Mouse (Mus musculus) olfactory bulb, adult 2 months (tissue): ENCODE results near the gene G3bp1. TPM values are rescaled to one million over a fixed set of nuclear protein-coding genes. Genes with fewer than 3 reads are reported as not detected.

Experiments used
- H3K27ac ChIP-seq: fragments of 200-500 bp; 2 replicates; pipeline ENCODE4 v1.5.1; 2012; ENCODE audit warnings: low read depth, low read length; ENCODE audit not compliant: insufficient read depth
- H3K4me1 ChIP-seq: fragments of 200-500 bp; 2 replicates; pipeline ENCODE4 v1.6.1; 2012; ENCODE audit warnings: low read length; ENCODE audit not compliant: control insufficient read depth, insufficient read depth
- H3K4me3 ChIP-seq: fragments of 200-500 bp; 2 replicates; pipeline ENCODE4 v1.5.1; 2012; ENCODE audit warnings: mild to moderate bottlenecking, low read depth, low read length, moderate library complexity; ENCODE audit not compliant: insufficient read depth
- CTCF ChIP-seq: fragments of 200-500 bp; IDR thresholded peaks from 2 replicates; pipeline ENCODE4 v1.5.1; 2012; ENCODE audit warnings: low read depth, mild to moderate bottlenecking, low read length, moderate library complexity; ENCODE audit not compliant: insufficient read depth
- POLR2A ChIP-seq: fragments of 200-500 bp; IDR thresholded peaks from 2 replicates; pipeline ENCODE4 v1.6.1; 2012; ENCODE audit warnings: mild to moderate bottlenecking, low read depth, low read length, moderate library complexity; ENCODE audit not compliant: insufficient read depth
- WGBS: fragments of 180-500 bp; shearing (Covaris S2); methylation state at CpG from one replicate; pipeline ENCODE4 v1.1.7; 2018; 5-methylcytosine and 5-hydroxymethylcytosine counted together
- polyA plus RNA-seq: library from polyadenylated mRNA; stranded (reverse); fragments of >200 nt; gene quantifications from 2 replicates; pipeline ENCODE4 v1.2.4, GENCODE M21; 2012; ENCODE audit warnings: low replicate concordance; ENCODE audit not compliant: missing spikeins, insufficient read depth, insufficient read length

The G3bp1 gene
- polyA plus RNA-seq, 1 experiment: 75.3 TPM

DNA sequence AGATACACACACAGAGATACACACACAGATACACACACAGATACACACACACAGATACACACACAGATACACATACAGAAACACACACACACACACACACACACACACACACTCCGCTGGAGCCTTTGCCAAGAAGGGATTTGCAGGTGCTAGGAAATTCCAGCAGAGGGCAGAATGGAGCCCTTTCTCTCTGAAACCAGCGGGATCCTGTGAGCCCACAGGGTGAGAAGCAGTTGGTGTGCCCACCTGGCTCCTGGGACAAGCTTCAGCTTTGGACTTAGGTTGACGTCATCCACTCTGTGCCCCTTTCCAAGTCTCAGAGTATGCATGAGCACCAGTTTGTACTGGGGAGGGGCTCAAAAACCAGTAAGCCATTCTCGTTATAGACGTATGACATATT, 41.9 kb downstream of the G3bp1 start:
- WGBS: 68% methylated on average over 5 of the region's 5 CpGs

DNA sequence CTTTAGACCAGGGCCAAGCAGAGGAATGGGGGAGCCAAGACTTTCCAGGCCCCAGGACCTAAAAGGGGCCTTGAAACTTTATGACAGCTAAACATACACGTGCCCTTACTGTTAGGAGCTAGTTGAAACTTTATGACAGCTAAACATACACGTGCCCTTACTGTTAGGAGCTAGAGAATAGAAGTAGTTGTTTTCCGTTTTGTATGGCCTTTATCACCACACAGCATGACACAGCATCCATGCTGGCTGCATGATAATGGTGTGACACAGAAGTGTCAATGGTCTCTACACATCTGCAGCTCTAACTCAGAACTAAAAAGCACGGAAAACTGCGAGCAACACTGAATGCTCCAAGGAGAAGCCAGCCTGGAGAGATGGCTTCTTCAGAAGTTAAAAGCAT, 48.2 kb downstream of the G3bp1 start:
- WGBS: 86% methylated on average over 5 of the region's 5 CpGs
- TF ChIP-seq POLR2A: no peak
- no peak for TF ChIP-seq CTCF
- no peaks in the 10 kb centered on the region for H3K4me1 ChIP-seq
- H3K4me3 ChIP-seq: no peak overlapping the region
- no peak overlapping the region for H3K27ac ChIP-seq

More for the DNA sequence above, 41.9 kb downstream of the G3bp1 start:
- no peak for TF ChIP-seq POLR2A
- no peak for TF ChIP-seq CTCF
- no peak overlapping the region for H3K4me3 ChIP-seq
- H3K4me1 ChIP-seq: no peaks in the 10 kb centered on the region
- no peak overlapping the region for H3K27ac ChIP-seq

DNA sequence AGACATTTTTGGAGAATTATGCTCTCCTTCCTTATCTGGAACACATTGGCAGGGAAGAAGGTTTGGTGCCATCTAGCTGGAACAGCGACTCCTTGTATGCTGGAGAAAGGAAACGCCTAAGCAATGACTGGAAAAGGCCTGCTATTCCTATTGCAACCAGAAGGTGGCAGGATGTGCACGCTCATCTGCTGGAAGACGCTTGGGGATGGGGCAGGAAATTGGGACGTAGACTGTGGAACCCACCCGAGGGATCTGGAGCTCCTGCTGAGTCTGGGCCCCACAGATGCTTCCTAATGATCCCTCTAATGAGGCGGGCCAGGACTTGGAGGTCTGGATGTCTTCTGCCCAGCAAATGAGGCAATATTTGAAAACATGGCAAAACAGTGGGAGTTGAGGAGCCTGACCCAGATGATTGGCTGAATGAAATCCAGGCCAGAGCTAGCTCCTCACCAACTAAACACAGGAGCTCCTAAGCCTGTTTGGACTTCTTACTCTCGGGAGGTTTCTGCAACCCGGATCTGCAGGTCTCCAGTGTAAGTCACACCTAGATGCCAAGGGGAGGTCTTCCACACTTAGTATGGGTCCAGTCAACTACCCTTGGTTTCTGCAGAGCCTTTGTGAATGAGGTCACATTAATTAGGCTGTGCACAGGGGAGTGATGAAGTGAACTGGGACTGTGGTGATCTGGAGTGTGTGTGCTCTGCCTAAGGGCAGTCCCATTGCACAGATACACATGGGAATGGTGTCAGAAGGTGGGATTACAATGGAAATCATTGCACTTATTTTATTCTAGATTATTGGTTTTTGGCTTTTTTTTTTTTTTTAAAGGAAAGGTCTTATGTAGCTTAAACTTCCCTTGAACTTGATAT, 49.6 kb downstream of the G3bp1 start:
- TF ChIP-seq CTCF: peak; percentile 79
- TF ChIP-seq POLR2A: no peak
- 5% methylated on average over 9 of the region's 9 CpGs for WGBS
- Histone ChIP-seq H3K4me1 (no peaks in the 10 kb centered on the region), H3K27ac (no peak overlapping the region), H3K4me3 (no peak overlapping the region)

DNA sequence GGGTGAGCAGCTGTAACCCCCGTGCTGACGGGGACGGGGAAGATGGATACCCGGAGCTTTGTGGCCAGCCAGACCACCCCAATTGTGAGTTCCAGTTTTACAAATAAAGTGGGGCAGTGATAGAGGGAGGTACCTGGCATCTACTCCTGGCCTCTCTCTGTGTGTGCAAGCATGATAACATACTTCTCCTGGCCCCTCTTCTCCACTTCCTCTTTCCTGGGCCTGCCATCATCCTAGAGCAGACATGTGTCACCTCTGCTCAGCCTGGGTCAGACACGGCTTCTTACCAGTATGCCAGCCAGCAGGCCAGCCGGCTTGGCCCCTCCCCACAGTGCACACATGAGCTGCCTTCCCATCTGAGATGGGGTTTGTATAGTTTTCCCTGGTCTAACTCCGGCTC, 61.3 kb downstream of the G3bp1 start:
- no peak overlapping the region for H3K4me3 ChIP-seq
- TF ChIP-seq CTCF (no peak), POLR2A (no peak)
- H3K27ac ChIP-seq: no peak overlapping the region
- H3K4me1 ChIP-seq: no peaks in the 10 kb centered on the region
- 82% methylated on average over 7 of the region's 7 CpGs for WGBS

DNA sequence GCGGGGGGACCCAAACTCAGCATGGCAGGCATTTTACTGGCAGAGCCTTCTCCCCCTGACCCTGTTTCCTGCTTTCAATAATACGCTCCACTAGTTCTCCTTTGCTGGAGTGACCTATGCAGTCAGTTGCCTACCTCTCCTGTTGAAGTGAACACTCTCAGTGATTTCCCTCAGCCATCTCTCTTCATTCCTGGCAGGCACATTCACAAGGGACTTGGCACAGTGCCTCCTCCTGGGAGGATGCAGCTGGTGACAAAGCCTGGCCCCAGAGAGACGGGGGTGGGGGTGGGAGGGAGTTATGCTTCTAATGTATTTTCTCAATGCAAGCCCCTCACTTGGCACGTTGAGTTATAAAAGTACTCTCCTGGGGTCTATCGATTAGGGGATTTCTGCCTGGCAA, 63.9 kb downstream of the G3bp1 start:
- H3K27ac ChIP-seq: no peak overlapping the region

DNA sequence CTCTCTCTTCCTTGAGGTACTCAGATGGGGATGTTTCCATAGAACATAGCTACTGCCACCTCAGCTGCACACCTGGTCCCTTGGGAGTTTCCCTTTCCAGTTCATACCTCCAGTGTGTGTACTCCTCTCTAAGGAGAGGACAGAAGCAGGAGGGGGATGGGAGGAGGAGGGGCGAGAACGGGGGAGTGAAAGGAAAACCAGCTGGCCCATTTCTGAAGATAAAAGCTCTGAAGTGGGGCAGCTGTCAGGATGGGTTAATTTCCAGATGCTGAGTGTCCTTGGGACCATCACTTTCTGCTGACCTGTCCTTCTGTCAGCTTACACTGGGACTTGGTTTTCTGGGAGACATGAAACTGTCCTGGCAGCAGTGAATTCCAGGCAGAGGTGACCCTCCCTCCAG, 65.3 kb downstream of the G3bp1 start:
- 72% methylated on average over 2 of the region's 2 CpGs for WGBS
- TF ChIP-seq CTCF (no peak), POLR2A (no peak)
- Histone ChIP-seq H3K4me3 (no peak overlapping the region), H3K27ac (no peak overlapping the region), H3K4me1 (no peaks in the 10 kb centered on the region)

More for the DNA sequence above, 63.9 kb downstream of the G3bp1 start:
- H3K4me3 ChIP-seq: no peak overlapping the region
- H3K4me1 ChIP-seq: no peaks in the 10 kb centered on the region
- 41% methylated on average over 5 of the region's 5 CpGs for WGBS
- TF ChIP-seq CTCF: no peak

DNA sequence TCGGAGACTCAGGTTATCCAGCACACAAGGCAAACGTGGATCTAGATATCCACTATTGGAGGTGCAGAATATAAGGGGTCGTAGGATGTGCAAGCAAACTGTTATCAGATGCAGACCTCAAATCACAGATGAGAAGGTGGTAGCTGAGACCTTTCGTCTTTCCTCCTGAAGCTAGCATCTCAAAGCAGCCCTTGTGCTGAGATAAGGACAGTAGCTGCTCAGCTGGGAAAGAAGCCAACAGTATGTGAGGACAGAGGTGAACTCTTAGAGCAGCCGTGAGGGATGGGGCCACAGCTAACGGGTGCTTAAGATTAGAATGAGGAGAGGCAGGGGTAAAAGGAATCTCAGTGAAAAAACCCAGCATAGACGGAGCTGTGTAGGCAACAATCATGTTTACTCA, 72.6 kb downstream of the G3bp1 start:
- no peaks in the 10 kb centered on the region for H3K4me1 ChIP-seq
- 65% methylated on average over 7 of the region's 7 CpGs for WGBS
- TF ChIP-seq CTCF (no peak), POLR2A (no peak)
- H3K27ac ChIP-seq: no peak overlapping the region
- no peak overlapping the region for H3K4me3 ChIP-seq

DNA sequence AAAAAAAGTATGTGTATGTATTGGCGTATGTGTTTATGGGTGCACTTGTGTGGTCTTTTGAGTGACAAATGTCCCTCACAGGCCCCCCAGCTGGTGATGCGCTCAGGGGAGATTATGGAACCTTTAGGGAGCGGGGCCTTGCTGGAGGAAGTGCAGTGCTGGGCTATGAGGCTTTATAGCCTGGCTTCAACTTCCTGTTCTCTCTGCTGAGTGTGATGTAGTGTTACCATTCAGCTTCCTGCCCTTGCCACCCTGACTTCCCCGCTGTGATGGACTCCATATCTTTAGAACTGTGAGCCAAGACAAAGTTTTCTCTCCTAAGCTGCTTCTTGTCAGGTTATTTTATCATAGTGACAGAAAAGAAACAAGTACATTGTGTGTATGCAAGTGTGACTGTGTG, 73.2 kb downstream of the G3bp1 start:
- no peak overlapping the region for H3K4me3 ChIP-seq
- H3K27ac ChIP-seq: no peak overlapping the region
- WGBS: 75% methylated on average over 4 of the region's 4 CpGs
- TF ChIP-seq POLR2A (no peak), CTCF (no peak)
- H3K4me1 ChIP-seq: no peaks in the 10 kb centered on the region

DNA sequence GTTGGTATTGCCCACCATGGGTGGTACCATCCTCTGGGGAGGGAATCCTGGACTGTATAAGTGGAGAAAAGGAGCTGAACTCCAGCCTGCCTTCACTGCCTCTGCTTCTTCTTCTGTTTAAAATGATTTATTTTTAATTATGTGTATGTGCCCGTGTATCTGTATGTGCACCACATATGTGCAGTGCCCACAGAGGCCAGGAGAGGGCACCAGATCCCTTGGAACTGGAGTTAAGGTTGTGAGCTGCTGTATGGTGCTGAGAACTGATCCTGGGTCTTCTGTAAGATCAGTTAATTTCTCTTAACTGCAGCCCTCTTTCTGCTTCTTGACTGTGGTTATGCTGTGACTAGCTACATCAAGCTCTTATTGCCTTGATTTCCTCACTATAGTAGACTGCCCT, 76.2 kb downstream of the G3bp1 start:
- no peak overlapping the region for H3K4me3 ChIP-seq
- no peaks in the 10 kb centered on the region for H3K4me1 ChIP-seq
- TF ChIP-seq CTCF (no peak), POLR2A (no peak)
- no peak overlapping the region for H3K27ac ChIP-seq
- WGBS: 76% methylated on average over 1 of the region's 1 CpGs

Other genes with a start within 250 kb of the G3bp1 start
- not detected in 2 replicates for gene Fat2, start 133.1 kb upstream of the G3bp1 start, polyA plus RNA-seq
- 225 and 437 TPM in 2 replicates for gene Sparc, start 46.5 kb upstream of the G3bp1 start, polyA plus RNA-seq
- not detected in 2 replicates for gene Atox1, start 8.4 kb upstream of the G3bp1 start, polyA plus RNA-seq
- not detected in 2 replicates for gene Glra1, start 138.5 kb downstream of the G3bp1 start, polyA plus RNA-seq